Mouse (Mus musculus) kidney, postnatal 0 days (tissue): Measurements from ENCODE around the gene Slc5a11. TPM values are rescaled to one million over a fixed set of nuclear protein-coding genes. Genes with fewer than 3 reads are reported as not detected.

Experiments
- ATAC-seq: fragments of 200-750 bp; cut with Nextera tagmentation; replicated peaks from 2 replicates; pipeline ENCODE4 v1.8.0; 2017; ENCODE audit warnings: low read depth, moderate number of reproducible peaks, moderate TSS enrichment, moderate library complexity; ENCODE audit not compliant: low FRiP score
- DNase-seq: peaks from one replicate; pipeline ENCODE4 v3.0.0-alpha.2; 2016; ENCODE audit warnings: low spot score
- H3K27ac ChIP-seq: fragments of 300-500 bp; sonication (generic); 2 replicates; pipeline ENCODE4 v1.5.1; 2014; ENCODE audit warnings: mild to moderate bottlenecking
- H3K27me3 ChIP-seq: fragments of 300-500 bp; sonication (generic); 2 replicates; pipeline ENCODE4 v1.6.1; 2014; ENCODE audit warnings: low read length, mixed read lengths; ENCODE audit not compliant: insufficient read depth
- H3K36me3 ChIP-seq: fragments of 300-500 bp; sonication (generic); 2 replicates; pipeline ENCODE4 v1.6.1; 2014; ENCODE audit warnings: low read length, mixed read lengths; ENCODE audit not compliant: insufficient read depth
- H3K4me1 ChIP-seq: fragments of 300-500 bp; sonication (generic); replicated peaks from 2 replicates; pipeline ENCODE4 v1.6.1; 2014; ENCODE audit warnings: antibody characterized with exemption, low read length, mixed read lengths; ENCODE audit not compliant: insufficient read depth
- H3K4me2 ChIP-seq: fragments of 300-500 bp; sonication (generic); 2 replicates; pipeline ENCODE4 v1.6.1; 2014; ENCODE audit warnings: mild to moderate bottlenecking, low read length, moderate library complexity, mixed read lengths
- H3K4me3 ChIP-seq: fragments of 300-500 bp; sonication (generic); replicated peaks from 2 replicates; pipeline ENCODE4 v1.5.1; 2014; ENCODE audit warnings: low read depth, low read length
- H3K9ac ChIP-seq: fragments of 300-500 bp; sonication (generic); 2 replicates; pipeline ENCODE4 v1.6.1; 2014; ENCODE audit warnings: low read depth, low read length
- H3K9me3 ChIP-seq: fragments of 300-500 bp; sonication (generic); replicated peaks from 2 replicates; pipeline ENCODE4 v1.6.1; 2016; ENCODE audit warnings: low read length, inconsistent platforms, mixed read lengths
- CTCF ChIP-seq: IDR thresholded peaks from 2 replicates; pipeline ENCODE4 v1.5.1; 2016; ENCODE audit warnings: antibody characterized with exemption, low read depth, mild to moderate bottlenecking, moderate library complexity
- WGBS: fragments of 180-500 bp; shearing (Covaris S2); extraction: QIAGEN DNeasy Blood & Tissue Kit; methylation state at CpG from one replicate; pipeline ENCODE4 v1.1.7; 2014; 5-methylcytosine and 5-hydroxymethylcytosine counted together
- polyA plus RNA-seq: library from polyadenylated mRNA; unstranded; fragments of >200 nt; fragmentation: Nextera tagmentation; extraction: Ambion mirVana; gene quantifications from 2 replicates; pipeline ENCODE4 v1.2.1, GENCODE M21; 2015

Slc5a11 gene
- polyA plus RNA-seq, 1 experiment from 2014 or later = 7.2 TPM

DNA sequence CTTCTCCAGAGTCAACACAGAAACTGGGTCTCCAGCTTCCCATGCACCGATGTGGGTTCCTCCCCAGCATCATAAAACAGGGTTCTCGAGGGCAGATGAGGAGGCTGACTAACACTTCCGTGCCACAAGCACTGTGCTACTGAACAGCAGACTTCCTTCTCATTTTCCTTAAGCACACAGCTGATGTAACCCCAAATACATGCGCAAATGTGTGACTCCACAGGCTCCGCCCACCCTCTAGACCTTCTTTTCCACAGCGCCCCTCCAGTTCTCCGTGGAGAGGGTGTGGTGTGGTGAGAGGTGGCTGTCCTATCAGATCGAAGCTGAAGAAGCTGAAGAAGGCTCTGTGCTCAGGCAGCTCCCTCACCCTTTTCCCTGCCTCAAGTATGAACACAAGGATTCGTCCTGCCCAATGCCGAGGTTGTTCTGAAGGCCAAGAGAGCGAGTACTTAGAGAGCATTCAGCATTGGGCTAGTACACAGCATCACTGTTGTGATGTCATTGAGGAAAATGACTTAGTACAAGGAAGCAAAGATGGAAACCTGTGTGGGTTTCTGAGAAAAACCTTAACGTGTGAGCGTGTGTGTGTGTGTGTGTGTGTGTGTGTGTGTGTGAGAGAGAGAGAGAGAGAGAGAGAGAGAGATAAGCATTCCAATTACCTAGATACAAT, 108.0 kb downstream of the Slc5a11 start:
- Histone ChIP-seq H3K9me3 (no peaks in the 10 kb centered on the region), H3K4me2 (no peak overlapping the region), H3K4me1 (no peaks in the 10 kb centered on the region), H3K27ac (no peak overlapping the region), H3K4me3 (no peak overlapping the region), H3K36me3 (peaks cover 38% of the 10 kb centered on the region), H3K9ac (no peak overlapping the region), H3K27me3 (no peaks in the 10 kb centered on the region)
- WGBS = 82% methylated on average over 13 of the region's 13 CpGs
- no peak for TF ChIP-seq CTCF
- no peak for ATAC-seq
- DNase-seq = no peak

Other genes starting within 250 kb of the Slc5a11 start
- gene Rbbp6, start 249.1 kb upstream of the Slc5a11 start, polyA plus RNA-seq = 24.4 and 25.6 TPM in 2 replicates
- 51.3 and 58.0 TPM in 2 replicates for gene Tnrc6a, start 90.9 kb upstream of the Slc5a11 start, polyA plus RNA-seq
- 57.0 and 58.2 TPM in 2 replicates for gene Lcmt1, start 155.0 kb downstream of the Slc5a11 start, polyA plus RNA-seq
- gene Arhgap17, start 155.1 kb downstream of the Slc5a11 start, polyA plus RNA-seq = 17.6 TPM in 2 replicates
- 0.56 and 0.99 TPM in 2 replicates for gene Aqp8, start 247.5 kb downstream of the Slc5a11 start, polyA plus RNA-seq